Mouse (Mus musculus): ENCODE results near the gene BC025920. TPM values are rescaled to one million over a fixed set of nuclear protein-coding genes. Genes with fewer than 3 reads are reported as not detected.

The BC025920 gene
- total and polyA plus RNA-seq, 3 experiments = 1.4 to 2.3 (median 1.6) TPM

DNA sequence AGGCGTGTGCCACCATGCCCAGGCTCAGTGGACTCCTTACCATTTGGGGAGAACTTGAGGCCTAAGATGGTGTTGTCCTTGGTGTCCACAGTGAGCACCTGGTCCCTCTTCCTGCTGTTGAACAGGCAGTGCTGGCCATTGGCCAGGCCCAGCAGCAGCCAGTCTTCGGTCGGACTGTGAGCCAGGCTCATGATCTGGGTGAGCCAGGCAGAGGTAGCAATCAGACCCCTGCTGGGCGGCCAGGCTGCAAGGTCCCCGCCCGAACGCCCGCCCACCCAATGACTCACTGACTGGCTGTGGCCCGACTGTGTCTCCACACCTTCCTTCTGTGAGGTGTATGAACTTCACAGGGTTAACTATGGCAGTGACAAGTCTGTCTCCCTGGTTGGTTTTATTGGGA lies 14.2 kb upstream of the BC025920 start:
- Histone ChIP-seq H3K36me3 (replicated peaks in 1 of 2; ENCODE audit: control insufficient read depth in 1 of 2, insufficient read depth in 1 of 2, low read length in 1 of 2) (no peaks in the 10 kb centered on the region), H3K27ac (ENCODE audit: insufficient read depth, low read depth) (no peak overlapping the region), H3K27me3 (replicated peaks) (peaks cover 97% of the 10 kb centered on the region), H3K4me3 (replicated peaks in 1 of 3; ENCODE audit: low read depth in 2 of 3, low read length in 2 of 3, poor library complexity in 1 of 3) (no peak overlapping the region), H3K9ac (ENCODE audit: insufficient read depth, low read depth) (no peak overlapping the region), H3K4me2 (ENCODE audit: insufficient read depth, low read depth, poor library complexity, severe bottlenecking) (no peak overlapping the region), H3K4me1 (ENCODE audit: control insufficient read depth in 1 of 2, insufficient read depth in 2 of 2) (0 out of 4 replicates have a peak, but pooled peaks cover 0 to 2% of the 10 kb centered on the region in 2 experiments), H3K79me2 (replicated peaks; ENCODE audit: control insufficient read depth, extremely low read depth, insufficient read depth, poor library complexity, severe bottlenecking) (no peaks in the 10 kb centered on the region), H3K9me3 (replicated peaks; ENCODE audit: low read length) (no peaks in the 10 kb centered on the region)
- in situ Hi-C loops (cut with MboI; ENCODE audit: low pct_ligation_motif_present, low pct_unique_long_range_greater_than_20kb, low sequenced_read_pairs) (no loop called here), dilution Hi-C loops (cut with MboI; ENCODE audit: extremely low pct_ligation_motif_present, extremely low pct_unique_long_range_greater_than_20kb, low sequenced_read_pairs) (no loop called here)
- no peak for DNase-seq (ENCODE audit: extremely low read depth)
- no peak for TF ChIP-seq MXI1 (IDR thresholded peaks at IDR 0.05; ENCODE audit: low read depth, low read length)
- TF ChIP-seq POLR2A (IDR thresholded peaks at IDR 0.05; ENCODE audit: low read depth, low read length) = no peak
- TF ChIP-seq RAD21 (IDR thresholded peaks at IDR 0.05; ENCODE audit: low read depth, low read length) = no peak
- no peak for TF ChIP-seq GABPA (IDR thresholded peaks at IDR 0.05; ENCODE audit: insufficient replicate concordance, low read depth, low read length)

DNA sequence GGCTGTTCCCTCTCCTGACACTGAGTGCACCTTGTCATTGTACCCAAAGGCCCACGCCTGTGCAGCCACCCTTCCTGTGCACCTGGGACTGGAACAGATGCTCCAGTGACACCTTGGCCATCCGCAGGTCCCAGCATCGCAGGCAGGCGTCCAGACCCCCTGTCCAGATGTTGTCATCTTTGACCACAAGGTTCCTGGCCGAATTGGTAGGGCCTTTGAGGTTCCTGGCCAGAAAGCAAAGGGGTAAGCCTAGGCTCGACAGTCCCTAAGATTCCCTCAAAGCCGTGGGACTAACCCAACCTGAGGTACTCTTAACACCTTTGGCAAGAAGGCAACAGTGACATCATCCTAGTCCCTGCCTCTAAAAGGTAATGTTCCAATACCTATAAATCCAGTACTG lies 13.4 kb upstream of the BC025920 start:
- dilution Hi-C loops (cut with MboI; ENCODE audit: extremely low pct_ligation_motif_present, extremely low pct_unique_long_range_greater_than_20kb, low sequenced_read_pairs) = no loop called here
- in situ Hi-C loops (cut with MboI; ENCODE audit: low pct_ligation_motif_present, low pct_unique_long_range_greater_than_20kb, low sequenced_read_pairs) = no loop called here
- Histone ChIP-seq H3K4me1 (ENCODE audit: control insufficient read depth in 1 of 2, insufficient read depth in 2 of 2) (peaks cover 0 to 4% of the 10 kb centered on the region in 2 experiments; a peak in 2 of 4 replicates), H3K4me2 (ENCODE audit: insufficient read depth, low read depth, poor library complexity, severe bottlenecking) (no peak overlapping the region), H3K36me3 (replicated peaks in 1 of 2; ENCODE audit: control insufficient read depth in 1 of 2, insufficient read depth in 1 of 2, low read length in 1 of 2) (no peaks in the 10 kb centered on the region), H3K9me3 (replicated peaks; ENCODE audit: low read length) (no peaks in the 10 kb centered on the region), H3K4me3 (replicated peaks in 1 of 3; ENCODE audit: low read depth in 2 of 3, low read length in 2 of 3, poor library complexity in 1 of 3) (no peak overlapping the region), H3K27me3 (replicated peaks) (peaks cover 95% of the 10 kb centered on the region), H3K27ac (ENCODE audit: insufficient read depth, low read depth) (no peak overlapping the region), H3K9ac (ENCODE audit: insufficient read depth, low read depth) (no peak overlapping the region), H3K79me2 (replicated peaks; ENCODE audit: control insufficient read depth, extremely low read depth, insufficient read depth, poor library complexity, severe bottlenecking) (no peaks in the 10 kb centered on the region)
- no peak for TF ChIP-seq USF1 (IDR thresholded peaks at IDR 0.05; ENCODE audit: low read depth, low read length)
- no peak for TF ChIP-seq ZMIZ1 (IDR thresholded peaks at IDR 0.05; ENCODE audit: low read depth, low read length)
- no peak for TF ChIP-seq HCFC1 (IDR thresholded peaks at IDR 0.05; ENCODE audit: low read depth, low read length)
- DNase-seq (ENCODE audit: extremely low read depth) = no peak

DNA sequence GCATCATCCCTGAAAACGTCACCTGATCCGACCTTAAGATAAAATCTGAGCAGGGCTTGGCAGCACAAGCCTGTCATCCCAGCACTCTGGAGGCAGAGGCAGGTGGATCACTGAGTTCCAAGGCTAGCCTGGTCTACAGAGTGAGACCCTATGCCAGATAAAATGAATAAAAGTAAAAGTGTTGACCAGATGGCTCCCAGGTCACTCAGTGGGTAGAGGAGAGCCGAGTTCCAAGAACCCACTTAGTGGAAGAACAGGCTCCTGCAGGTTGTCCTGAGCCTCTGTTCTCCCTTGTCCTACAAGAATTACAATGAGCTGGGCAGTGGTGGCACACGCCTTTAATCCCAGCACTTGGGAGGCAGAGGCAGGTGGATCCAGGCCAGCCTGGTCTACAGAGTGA lies 12.8 kb upstream of the BC025920 start:
- dilution Hi-C loops (cut with MboI; ENCODE audit: extremely low pct_ligation_motif_present, extremely low pct_unique_long_range_greater_than_20kb, low sequenced_read_pairs) (no loop called here), in situ Hi-C loops (cut with MboI; ENCODE audit: low pct_ligation_motif_present, low pct_unique_long_range_greater_than_20kb, low sequenced_read_pairs) (no loop called here)
- DNase-seq (ENCODE audit: extremely low read depth) = no peak
- no peak for TF ChIP-seq CHD2 (IDR thresholded peaks at IDR 0.05; ENCODE audit: low read length)
- TF ChIP-seq NRF1 (IDR thresholded peaks at IDR 0.05; ENCODE audit: low read depth, low read length) = no peak
- no peak for TF ChIP-seq ZKSCAN1 (IDR thresholded peaks at IDR 0.05; ENCODE audit: borderline replicate concordance, low read depth, low read length)
- TF ChIP-seq TCF12 (IDR thresholded peaks at IDR 0.05; ENCODE audit: low read depth, low read length) = no peak
- no peak for TF ChIP-seq RCOR1 (conservative IDR thresholded peaks at IDR 0.05; ENCODE audit: low read depth, low read length)
- no peak for TF ChIP-seq NELFE (IDR thresholded peaks at IDR 0.05; ENCODE audit: low read depth, low read length)
- TF ChIP-seq EP300 (IDR thresholded peaks at IDR 0.05; ENCODE audit: low read length) = no peak
- TF ChIP-seq ZC3H11A (IDR thresholded peaks at IDR 0.05; ENCODE audit: low read depth, low read length) = no peak
- no peak for TF ChIP-seq MYC (IDR thresholded peaks at IDR 0.05; ENCODE audit: low read depth, low read length)
- Histone ChIP-seq H3K27ac (ENCODE audit: insufficient read depth, low read depth) (no peak overlapping the region), H3K9ac (ENCODE audit: insufficient read depth, low read depth) (no peak overlapping the region), H3K4me1 (ENCODE audit: control insufficient read depth in 1 of 2, insufficient read depth in 2 of 2) (peaks cover 0 to 6% of the 10 kb centered on the region in 2 experiments; a peak in 3 of 4 replicates), H3K36me3 (replicated peaks in 1 of 2; ENCODE audit: control insufficient read depth in 1 of 2, insufficient read depth in 1 of 2, low read length in 1 of 2) (no peaks in the 10 kb centered on the region), H3K4me2 (ENCODE audit: insufficient read depth, low read depth, poor library complexity, severe bottlenecking) (no peak overlapping the region), H3K9me3 (replicated peaks; ENCODE audit: low read length) (no peaks in the 10 kb centered on the region), H3K27me3 (replicated peaks) (peaks cover 95% of the 10 kb centered on the region), H3K79me2 (replicated peaks; ENCODE audit: control insufficient read depth, extremely low read depth, insufficient read depth, poor library complexity, severe bottlenecking) (no peaks in the 10 kb centered on the region), H3K4me3 (replicated peaks in 1 of 3; ENCODE audit: low read depth in 2 of 3, low read length in 2 of 3, poor library complexity in 1 of 3) (no peak overlapping the region)

All from CH12.LX (cell line).